Mouse (Mus musculus) kidney, postnatal 0 days (tissue): Measurements from ENCODE around the gene Tmbim6. TPM values are rescaled to one million over a fixed set of nuclear protein-coding genes. Genes with fewer than 3 reads are reported as not detected.

Experiments used
- ATAC-seq: fragments of 200-750 bp; cut with Nextera tagmentation; replicated peaks from 2 replicates; pipeline ENCODE4 v1.8.0; 2017; ENCODE audit warnings: low read depth, moderate number of reproducible peaks, moderate TSS enrichment, moderate library complexity; ENCODE audit not compliant: low FRiP score
- DNase-seq: peaks from one replicate; pipeline ENCODE4 v3.0.0-alpha.2; 2016; ENCODE audit warnings: low spot score
- H3K27ac ChIP-seq: fragments of 300-500 bp; sonication (generic); 2 replicates; pipeline ENCODE4 v1.5.1; 2014; ENCODE audit warnings: mild to moderate bottlenecking
- H3K27me3 ChIP-seq: fragments of 300-500 bp; sonication (generic); 2 replicates; pipeline ENCODE4 v1.6.1; 2014; ENCODE audit warnings: low read length, mixed read lengths; ENCODE audit not compliant: insufficient read depth
- H3K36me3 ChIP-seq: fragments of 300-500 bp; sonication (generic); 2 replicates; pipeline ENCODE4 v1.6.1; 2014; ENCODE audit warnings: low read length, mixed read lengths; ENCODE audit not compliant: insufficient read depth
- H3K4me1 ChIP-seq: fragments of 300-500 bp; sonication (generic); replicated peaks from 2 replicates; pipeline ENCODE4 v1.6.1; 2014; ENCODE audit warnings: antibody characterized with exemption, low read length, mixed read lengths; ENCODE audit not compliant: insufficient read depth
- H3K4me2 ChIP-seq: fragments of 300-500 bp; sonication (generic); 2 replicates; pipeline ENCODE4 v1.6.1; 2014; ENCODE audit warnings: mild to moderate bottlenecking, low read length, moderate library complexity, mixed read lengths
- H3K4me3 ChIP-seq: fragments of 300-500 bp; sonication (generic); replicated peaks from 2 replicates; pipeline ENCODE4 v1.5.1; 2014; ENCODE audit warnings: low read depth, low read length
- H3K9ac ChIP-seq: fragments of 300-500 bp; sonication (generic); 2 replicates; pipeline ENCODE4 v1.6.1; 2014; ENCODE audit warnings: low read depth, low read length
- H3K9me3 ChIP-seq: fragments of 300-500 bp; sonication (generic); replicated peaks from 2 replicates; pipeline ENCODE4 v1.6.1; 2016; ENCODE audit warnings: low read length, inconsistent platforms, mixed read lengths
- CTCF ChIP-seq: IDR thresholded peaks from 2 replicates; pipeline ENCODE4 v1.5.1; 2016; ENCODE audit warnings: antibody characterized with exemption, low read depth, mild to moderate bottlenecking, moderate library complexity
- WGBS: fragments of 180-500 bp; shearing (Covaris S2); extraction: QIAGEN DNeasy Blood & Tissue Kit; methylation state at CpG from one replicate; pipeline ENCODE4 v1.1.7; 2014; 5-methylcytosine and 5-hydroxymethylcytosine counted together
- polyA plus RNA-seq: library from polyadenylated mRNA; unstranded; fragments of >200 nt; fragmentation: Nextera tagmentation; extraction: Ambion mirVana; gene quantifications from 2 replicates; pipeline ENCODE4 v1.2.1, GENCODE M21; 2015

The Tmbim6 gene
- polyA plus RNA-seq, 1 experiment from 2014 or later = 774 TPM

DNA sequence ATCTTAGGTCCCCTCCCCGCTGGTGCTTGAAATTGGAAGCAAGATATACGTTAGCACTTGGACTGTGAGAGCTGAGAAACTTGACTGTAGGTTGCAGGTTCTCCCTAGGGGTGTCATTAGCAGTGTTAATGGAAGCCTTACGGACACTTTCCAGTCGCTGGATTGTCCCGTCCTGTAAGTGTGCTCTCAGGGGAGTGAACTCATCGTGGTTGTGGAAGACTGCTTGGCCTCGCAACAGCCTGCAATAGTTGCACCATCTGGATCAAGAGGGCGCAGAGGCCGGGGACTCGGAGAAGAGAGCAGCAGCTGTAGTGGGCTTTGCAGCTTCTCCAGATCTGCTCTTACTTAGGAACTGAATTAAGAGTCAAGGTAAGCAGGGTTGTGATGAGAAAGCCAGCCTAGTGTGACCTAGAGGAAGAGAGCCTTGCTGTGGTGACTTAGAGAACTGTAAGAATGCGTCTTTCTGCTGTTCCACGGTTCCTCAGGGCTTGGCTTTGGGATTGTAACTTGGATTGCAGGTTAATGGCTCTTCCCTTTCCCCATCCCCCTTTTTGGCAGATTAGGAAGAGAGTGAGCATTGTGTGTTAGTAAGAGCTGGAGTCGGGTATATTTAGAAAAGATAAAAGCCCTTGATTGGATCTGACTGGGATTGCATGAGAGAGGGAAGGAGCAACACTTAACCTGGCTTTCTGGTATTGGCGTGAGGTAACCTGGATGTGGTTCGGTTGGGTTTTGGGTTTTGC is 7.0 kb downstream of the Tmbim6 start:
- Histone ChIP-seq H3K27ac (peak overlapping the region; percentile 15; the same call in 1 of the 2 replicates), H3K9me3 (no peaks in the 10 kb centered on the region), H3K36me3 (peaks cover 18% of the 10 kb centered on the region), H3K4me2 (no peak overlapping the region), H3K4me1 (peaks cover 41% of the 10 kb centered on the region; the same call in 1 of the 2 replicates), H3K4me3 (no peak overlapping the region), H3K27me3 (no peaks in the 10 kb centered on the region), H3K9ac (no peak overlapping the region)
- TF ChIP-seq CTCF = no peak
- 62% methylated on average over 15 of the region's 15 CpGs for WGBS
- ATAC-seq = no peak
- DNase-seq = no peak

DNA sequence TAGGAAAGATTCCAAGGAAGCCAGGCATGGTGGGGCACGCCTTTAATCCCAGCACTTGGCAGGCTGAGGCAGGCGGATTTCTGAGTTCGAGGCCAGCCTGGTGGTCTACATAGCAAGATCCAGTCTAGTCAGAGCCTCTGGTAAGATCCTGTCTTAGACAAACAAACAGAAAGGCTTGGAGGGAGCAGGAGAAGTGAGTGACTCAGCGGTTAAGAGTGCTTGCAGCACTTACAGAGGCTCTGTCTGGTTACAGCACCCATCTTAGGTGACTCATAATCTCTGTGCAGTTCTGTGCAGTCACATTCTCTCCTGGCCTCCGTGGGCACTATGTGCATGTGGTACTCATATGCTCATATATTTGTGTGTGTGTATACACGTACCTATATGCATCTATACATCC is 7.9 kb downstream of the Tmbim6 start:
- ATAC-seq (no peak), DNase-seq (no peak)
- no peak overlapping the region for H3K4me3 ChIP-seq
- H3K9me3 ChIP-seq = no peaks in the 10 kb centered on the region
- no peak for TF ChIP-seq CTCF
- no peak overlapping the region for H3K27ac ChIP-seq
- 71% methylated on average over 6 of the region's 6 CpGs for WGBS
- peaks cover 27% of the 10 kb centered on the region for H3K36me3 ChIP-seq
- no peak overlapping the region for H3K4me2 ChIP-seq
- H3K27me3 ChIP-seq = no peaks in the 10 kb centered on the region
- H3K9ac ChIP-seq = no peak overlapping the region
- H3K4me1 ChIP-seq = peaks cover 33% of the 10 kb centered on the region; the same call in 1 of the 2 replicates

DNA sequence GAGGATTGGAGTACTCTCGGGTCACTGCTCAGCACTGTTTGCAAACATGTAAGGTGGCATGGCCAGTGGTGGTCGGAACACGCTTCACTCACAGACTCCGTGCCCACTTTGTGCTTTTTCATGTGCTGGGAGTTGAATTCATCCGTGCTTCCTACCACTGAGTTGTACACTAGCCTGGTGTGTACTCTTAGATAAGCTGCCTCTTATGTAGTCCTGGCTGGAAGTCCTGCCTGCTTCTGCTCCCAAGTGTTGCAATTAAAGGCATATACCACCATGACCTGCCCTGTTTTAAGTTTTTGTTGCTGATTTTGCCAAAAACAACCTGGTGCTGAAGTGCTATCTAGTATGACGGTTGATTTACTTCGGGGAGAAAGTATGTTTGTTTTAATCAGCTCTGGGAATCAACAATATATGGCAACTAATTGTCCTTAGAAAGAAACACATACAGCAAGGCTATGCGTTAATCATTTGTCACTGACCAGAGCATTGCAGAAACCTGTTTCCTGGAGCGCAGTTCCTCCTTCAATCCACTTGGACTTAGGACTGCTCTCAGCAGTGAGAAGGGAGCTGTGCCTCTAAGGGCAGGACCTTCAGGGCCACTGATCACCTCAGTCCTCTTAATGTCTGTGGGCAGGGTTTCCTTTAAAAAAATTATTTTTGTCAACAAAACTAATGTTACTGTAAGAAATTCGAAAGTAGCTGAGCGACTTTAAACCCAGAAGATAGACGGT is 10.6 kb downstream of the Tmbim6 start:
- no peaks in the 10 kb centered on the region for H3K27me3 ChIP-seq
- H3K36me3 ChIP-seq = peaks cover 54% of the 10 kb centered on the region
- H3K9ac ChIP-seq = no peak overlapping the region
- ATAC-seq (peak; percentile 71), DNase-seq (no peak)
- 70% methylated on average over 12 of the region's 12 CpGs for WGBS
- no peaks in the 10 kb centered on the region for H3K9me3 ChIP-seq
- H3K4me1 ChIP-seq = peaks cover 14% of the 10 kb centered on the region; the same call in 1 of the 2 replicates
- no peak for TF ChIP-seq CTCF
- peak overlapping the region; percentile 65; the same call in 1 of the 2 replicates for H3K27ac ChIP-seq
- H3K4me3 ChIP-seq = no peak overlapping the region
- H3K4me2 ChIP-seq = no peak overlapping the region

DNA sequence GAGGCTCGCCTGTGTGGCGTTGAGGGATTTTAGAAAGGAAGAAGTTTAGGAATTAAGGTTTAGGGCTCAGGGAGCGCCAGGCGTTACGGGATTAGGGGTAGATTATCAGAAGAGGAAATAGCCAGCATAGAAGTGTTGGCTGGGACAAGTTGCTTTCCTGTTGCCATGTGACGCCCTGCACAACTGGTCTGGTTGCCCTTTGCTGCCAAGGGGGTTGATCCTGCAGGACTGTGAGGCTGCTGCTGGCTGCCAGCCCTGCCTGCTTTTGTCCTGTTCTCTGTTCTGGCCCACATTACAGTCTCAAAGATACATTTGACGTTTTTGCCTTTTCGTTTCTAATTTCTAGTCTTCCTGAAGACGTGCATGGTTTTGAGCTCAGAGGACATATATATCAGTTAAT is 12.5 kb downstream of the Tmbim6 start:
- TF ChIP-seq CTCF = no peak
- no peaks in the 10 kb centered on the region for H3K9me3 ChIP-seq
- no peak for DNase-seq
- no peak overlapping the region for H3K4me3 ChIP-seq
- H3K36me3 ChIP-seq = peaks cover 68% of the 10 kb centered on the region
- H3K27me3 ChIP-seq = no peaks in the 10 kb centered on the region
- H3K4me2 ChIP-seq = no peak overlapping the region
- no peak overlapping the region for H3K9ac ChIP-seq
- no peak for ATAC-seq
- WGBS = 93% methylated on average over 9 of the region's 9 CpGs
- no peak overlapping the region for H3K27ac ChIP-seq
- peaks cover 9% of the 10 kb centered on the region; the same call in 1 of the 2 replicates for H3K4me1 ChIP-seq

DNA sequence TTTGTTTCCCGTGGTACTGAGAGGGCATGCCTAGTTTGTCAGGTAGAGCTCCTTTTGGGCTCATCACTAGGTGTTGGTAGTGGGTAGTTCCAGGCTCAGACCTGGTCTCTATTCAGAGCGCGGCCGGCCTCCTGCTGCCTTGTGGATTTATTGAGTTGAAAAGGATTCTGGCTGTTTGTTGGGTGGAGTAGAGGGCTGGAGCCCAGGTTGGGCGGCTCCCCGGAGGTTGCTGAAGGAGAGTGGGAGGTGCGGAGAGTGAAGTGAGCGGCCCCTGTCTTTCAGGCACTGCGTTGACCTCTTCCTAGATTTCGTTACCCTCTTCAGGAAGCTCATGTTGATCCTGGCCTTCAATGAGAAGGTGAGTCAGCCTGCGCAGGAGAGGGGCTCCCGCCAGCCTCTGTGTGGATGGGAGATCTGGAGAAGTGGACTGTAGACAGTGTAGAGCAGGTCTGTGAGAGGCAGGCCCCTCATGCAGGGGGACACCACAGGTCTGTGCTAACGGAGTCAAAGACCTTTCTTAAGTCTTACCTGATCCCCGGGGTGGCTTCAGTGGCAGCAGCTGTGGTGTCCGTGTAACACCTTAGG is 14.4 kb downstream of the Tmbim6 start:
- Histone ChIP-seq H3K9me3 (no peaks in the 10 kb centered on the region), H3K4me3 (no peak overlapping the region), H3K9ac (no peak overlapping the region), H3K27ac (no peak overlapping the region), H3K36me3 (peaks cover 70% of the 10 kb centered on the region), H3K27me3 (no peaks in the 10 kb centered on the region), H3K4me1 (no peaks in the 10 kb centered on the region), H3K4me2 (no peak overlapping the region)
- ATAC-seq (no peak), DNase-seq (no peak)
- 84% methylated on average over 15 of the region's 15 CpGs for WGBS
- TF ChIP-seq CTCF = no peak

DNA sequence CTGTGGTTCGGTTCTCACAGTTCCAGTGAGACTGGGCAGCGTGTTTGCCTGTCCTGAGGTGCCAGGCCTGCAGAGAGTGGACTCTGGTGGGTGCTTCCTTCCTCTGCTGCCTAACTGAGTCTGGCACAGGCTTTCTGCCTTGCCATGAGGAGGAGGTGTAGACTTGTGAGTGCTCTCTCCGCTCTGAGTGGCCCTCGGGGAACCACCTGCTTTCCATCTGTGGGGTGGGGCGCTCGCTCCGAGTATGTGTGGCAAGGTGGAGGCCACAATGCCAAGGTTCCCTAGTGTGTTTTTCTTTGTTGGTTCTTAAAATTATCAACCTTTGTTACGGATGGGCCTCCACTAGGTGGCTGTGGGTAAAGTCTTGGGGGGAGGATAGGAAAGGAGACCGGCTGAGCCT is 16.2 kb downstream of the Tmbim6 start:
- no peaks in the 10 kb centered on the region for H3K9me3 ChIP-seq
- no peak overlapping the region for H3K9ac ChIP-seq
- H3K27ac ChIP-seq = no peak overlapping the region
- DNase-seq (no peak), ATAC-seq (no peak)
- no peak for TF ChIP-seq CTCF
- H3K4me1 ChIP-seq = no peaks in the 10 kb centered on the region
- 88% methylated on average over 9 of the region's 9 CpGs for WGBS
- no peak overlapping the region for H3K4me3 ChIP-seq
- H3K27me3 ChIP-seq = no peaks in the 10 kb centered on the region
- peaks cover 60% of the 10 kb centered on the region for H3K36me3 ChIP-seq
- H3K4me2 ChIP-seq = no peak overlapping the region
